Mouse (Mus musculus): ENCODE measurements at regions not wholly inside any gene's neighbourhood (a gene's known extent, or its start where the extent isn't known, plus 50 kb on each side); places are given as distances from the start of the nearest gene placed in this dataset.

GRCm38 (mm10) chr5:39557376-39558001, 197.8 kb downstream of the Hs3st1 start:
- ATAC-seq (ENCODE audit: insufficient number of reproducible peaks, insufficient read depth, low FRiP score, low read depth) = no peak
- WGBS = 61% methylated on average over 4 of the region's 4 CpGs
- no peaks in the 10 kb centered on the region for H3K9me3 ChIP-seq (ENCODE audit: control insufficient read depth, low read depth, low read length)

GRCm38 (mm10) chr5:39537044-39537443, 218.2 kb downstream of the Hs3st1 start:
- H3K9ac ChIP-seq (replicated peaks; ENCODE audit: low read depth, low read length) = no peak overlapping the region
- H3K36me3 ChIP-seq (ENCODE audit: control insufficient read depth, insufficient read depth, low read length) = no peaks in the 10 kb centered on the region
- no peak overlapping the region for H3K4me3 ChIP-seq (ENCODE audit: low read depth, low read length)
- H3K4me1 ChIP-seq (ENCODE audit: control insufficient read depth, insufficient read depth, low read length) = no peaks in the 10 kb centered on the region
- no peaks in the 10 kb centered on the region for H3K9me3 ChIP-seq (ENCODE audit: control insufficient read depth, low read depth, low read length)
- no peaks in the 10 kb centered on the region for H3K27me3 ChIP-seq (ENCODE audit: control insufficient read depth, insufficient read depth, low read length)
- H3K4me2 ChIP-seq (replicated peaks; ENCODE audit: low read depth, low read length) = no peak overlapping the region
- H3K27ac ChIP-seq (ENCODE audit: low read length) = no peak overlapping the region
- WGBS = 61% methylated on average over 2 of the region's 2 CpGs
- no peak for ATAC-seq (ENCODE audit: insufficient number of reproducible peaks, insufficient read depth, low FRiP score, low read depth)

More at GRCm38 (mm10) chr5:39557376-39558001, 197.8 kb downstream of the Hs3st1 start:
- H3K4me3 ChIP-seq (ENCODE audit: low read depth, low read length) = no peak overlapping the region
- H3K4me1 ChIP-seq (ENCODE audit: control insufficient read depth, insufficient read depth, low read length) = no peaks in the 10 kb centered on the region
- H3K4me2 ChIP-seq (replicated peaks; ENCODE audit: low read depth, low read length) = no peak overlapping the region
- no peaks in the 10 kb centered on the region for H3K36me3 ChIP-seq (ENCODE audit: control insufficient read depth, insufficient read depth, low read length)
- H3K9ac ChIP-seq (replicated peaks; ENCODE audit: low read depth, low read length) = no peak overlapping the region
- no peaks in the 10 kb centered on the region for H3K27me3 ChIP-seq (ENCODE audit: control insufficient read depth, insufficient read depth, low read length)
- H3K27ac ChIP-seq (ENCODE audit: low read length) = no peak overlapping the region

GRCm38 (mm10) chr5:39536351-39536750, 218.9 kb downstream of the Hs3st1 start:
- no peak overlapping the region for H3K4me3 ChIP-seq (ENCODE audit: low read depth, low read length)
- H3K36me3 ChIP-seq (ENCODE audit: control insufficient read depth, insufficient read depth, low read length) = no peaks in the 10 kb centered on the region
- no peak overlapping the region for H3K27ac ChIP-seq (ENCODE audit: low read length)
- H3K4me1 ChIP-seq (ENCODE audit: control insufficient read depth, insufficient read depth, low read length) = no peaks in the 10 kb centered on the region
- no peaks in the 10 kb centered on the region for H3K9me3 ChIP-seq (ENCODE audit: control insufficient read depth, low read depth, low read length)
- ATAC-seq (ENCODE audit: insufficient number of reproducible peaks, insufficient read depth, low FRiP score, low read depth) = no peak
- H3K4me2 ChIP-seq (replicated peaks; ENCODE audit: low read depth, low read length) = no peak overlapping the region
- H3K27me3 ChIP-seq (ENCODE audit: control insufficient read depth, insufficient read depth, low read length) = no peaks in the 10 kb centered on the region
- 43% methylated on average over 2 of the region's 2 CpGs for WGBS
- H3K9ac ChIP-seq (replicated peaks; ENCODE audit: low read depth, low read length) = no peak overlapping the region

- no peaks in the 10 kb centered on the region for H3K27me3 ChIP-seq (ENCODE audit: control insufficient read depth, insufficient read depth, low read length)
- H3K27ac ChIP-seq (ENCODE audit: low read length) = no peak overlapping the region
- ATAC-seq (ENCODE audit: insufficient number of reproducible peaks, insufficient read depth, low FRiP score, low read depth) = no peak
- H3K4me3 ChIP-seq (ENCODE audit: low read depth, low read length) = no peak overlapping the region
- no peaks in the 10 kb centered on the region for H3K9me3 ChIP-seq (ENCODE audit: control insufficient read depth, low read depth, low read length)
- H3K4me2 ChIP-seq (replicated peaks; ENCODE audit: low read depth, low read length) = no peak overlapping the region
- 78% methylated on average over 1 of the region's 1 CpGs for WGBS
- no peaks in the 10 kb centered on the region for H3K4me1 ChIP-seq (ENCODE audit: control insufficient read depth, insufficient read depth, low read length)
- H3K36me3 ChIP-seq (ENCODE audit: control insufficient read depth, insufficient read depth, low read length) = no peaks in the 10 kb centered on the region
- H3K9ac ChIP-seq (replicated peaks; ENCODE audit: low read depth, low read length) = no peak overlapping the region
Measured at GRCm38 (mm10) chr5:39510246-39510645, 245.0 kb downstream of the Hs3st1 start.

- WGBS = 61% methylated on average over 5 of the region's 5 CpGs
- Histone ChIP-seq H3K36me3 (ENCODE audit: control insufficient read depth, insufficient read depth, low read length) (no peaks in the 10 kb centered on the region), H3K4me1 (ENCODE audit: control insufficient read depth, insufficient read depth, low read length) (no peaks in the 10 kb centered on the region), H3K27me3 (ENCODE audit: control insufficient read depth, insufficient read depth, low read length) (no peaks in the 10 kb centered on the region), H3K9ac (replicated peaks; ENCODE audit: low read depth, low read length) (no peak overlapping the region), H3K27ac (ENCODE audit: low read length) (no peak overlapping the region), H3K9me3 (ENCODE audit: control insufficient read depth, low read depth, low read length) (no peaks in the 10 kb centered on the region), H3K4me2 (replicated peaks; ENCODE audit: low read depth, low read length) (no peak overlapping the region), H3K4me3 (ENCODE audit: low read depth, low read length) (no peak overlapping the region)
- no peak for ATAC-seq (ENCODE audit: insufficient number of reproducible peaks, insufficient read depth, low FRiP score, low read depth)
Measured at GRCm38 (mm10) chr5:39482756-39483155, 272.5 kb downstream of the Hs3st1 start.

- no peak overlapping the region for H3K4me3 ChIP-seq (ENCODE audit: low read depth, low read length)
Measured at GRCm38 (mm10) chr5:39458116-39458525, 297.2 kb downstream of the Hs3st1 start.

GRCm38 (mm10) chr5:39453706-39454105, 301.6 kb downstream of the Hs3st1 start:
- H3K9ac ChIP-seq (replicated peaks; ENCODE audit: low read depth, low read length) = no peak overlapping the region
- H3K4me1 ChIP-seq (ENCODE audit: control insufficient read depth, insufficient read depth, low read length) = no peaks in the 10 kb centered on the region
- no peak for ATAC-seq (ENCODE audit: insufficient number of reproducible peaks, insufficient read depth, low FRiP score, low read depth)
- H3K9me3 ChIP-seq (ENCODE audit: control insufficient read depth, low read depth, low read length) = no peaks in the 10 kb centered on the region
- H3K27me3 ChIP-seq (ENCODE audit: control insufficient read depth, insufficient read depth, low read length) = no peaks in the 10 kb centered on the region
- H3K27ac ChIP-seq (ENCODE audit: low read length) = no peak overlapping the region
- no peaks in the 10 kb centered on the region for H3K36me3 ChIP-seq (ENCODE audit: control insufficient read depth, insufficient read depth, low read length)
- H3K4me3 ChIP-seq (ENCODE audit: low read depth, low read length) = no peak overlapping the region
- H3K4me2 ChIP-seq (replicated peaks; ENCODE audit: low read depth, low read length) = no peak overlapping the region

More at GRCm38 (mm10) chr5:39458116-39458525, 297.2 kb downstream of the Hs3st1 start:
- 71% methylated on average over 2 of the region's 2 CpGs for WGBS
- H3K27me3 ChIP-seq (ENCODE audit: control insufficient read depth, insufficient read depth, low read length) = no peaks in the 10 kb centered on the region
- H3K9ac ChIP-seq (replicated peaks; ENCODE audit: low read depth, low read length) = no peak overlapping the region
- H3K4me2 ChIP-seq (replicated peaks; ENCODE audit: low read depth, low read length) = no peak overlapping the region
- no peak overlapping the region for H3K27ac ChIP-seq (ENCODE audit: low read length)
- ATAC-seq (ENCODE audit: insufficient number of reproducible peaks, insufficient read depth, low FRiP score, low read depth) = no peak
- no peaks in the 10 kb centered on the region for H3K9me3 ChIP-seq (ENCODE audit: control insufficient read depth, low read depth, low read length)
- H3K36me3 ChIP-seq (ENCODE audit: control insufficient read depth, insufficient read depth, low read length) = no peaks in the 10 kb centered on the region
- H3K4me1 ChIP-seq (ENCODE audit: control insufficient read depth, insufficient read depth, low read length) = no peaks in the 10 kb centered on the region

GRCm38 (mm10) chr5:39440817-39441216, 314.5 kb downstream of the Hs3st1 start:
- Histone ChIP-seq H3K36me3 (ENCODE audit: control insufficient read depth, insufficient read depth, low read length) (no peaks in the 10 kb centered on the region), H3K27ac (ENCODE audit: low read length) (no peak overlapping the region), H3K4me2 (replicated peaks; ENCODE audit: low read depth, low read length) (no peak overlapping the region), H3K9me3 (ENCODE audit: control insufficient read depth, low read depth, low read length) (no peaks in the 10 kb centered on the region), H3K27me3 (ENCODE audit: control insufficient read depth, insufficient read depth, low read length) (no peaks in the 10 kb centered on the region), H3K4me3 (ENCODE audit: low read depth, low read length) (no peak overlapping the region), H3K4me1 (ENCODE audit: control insufficient read depth, insufficient read depth, low read length) (no peaks in the 10 kb centered on the region), H3K9ac (replicated peaks; ENCODE audit: low read depth, low read length) (no peak overlapping the region)
- ATAC-seq (ENCODE audit: insufficient number of reproducible peaks, insufficient read depth, low FRiP score, low read depth) = no peak
- 86% methylated on average over 3 of the region's 3 CpGs for WGBS

Data from stomach, embryonic 14.5 days (tissue).